Comparison of ENCODE assay signal across 10 mouse cellular contexts in the genomic region with DNA sequence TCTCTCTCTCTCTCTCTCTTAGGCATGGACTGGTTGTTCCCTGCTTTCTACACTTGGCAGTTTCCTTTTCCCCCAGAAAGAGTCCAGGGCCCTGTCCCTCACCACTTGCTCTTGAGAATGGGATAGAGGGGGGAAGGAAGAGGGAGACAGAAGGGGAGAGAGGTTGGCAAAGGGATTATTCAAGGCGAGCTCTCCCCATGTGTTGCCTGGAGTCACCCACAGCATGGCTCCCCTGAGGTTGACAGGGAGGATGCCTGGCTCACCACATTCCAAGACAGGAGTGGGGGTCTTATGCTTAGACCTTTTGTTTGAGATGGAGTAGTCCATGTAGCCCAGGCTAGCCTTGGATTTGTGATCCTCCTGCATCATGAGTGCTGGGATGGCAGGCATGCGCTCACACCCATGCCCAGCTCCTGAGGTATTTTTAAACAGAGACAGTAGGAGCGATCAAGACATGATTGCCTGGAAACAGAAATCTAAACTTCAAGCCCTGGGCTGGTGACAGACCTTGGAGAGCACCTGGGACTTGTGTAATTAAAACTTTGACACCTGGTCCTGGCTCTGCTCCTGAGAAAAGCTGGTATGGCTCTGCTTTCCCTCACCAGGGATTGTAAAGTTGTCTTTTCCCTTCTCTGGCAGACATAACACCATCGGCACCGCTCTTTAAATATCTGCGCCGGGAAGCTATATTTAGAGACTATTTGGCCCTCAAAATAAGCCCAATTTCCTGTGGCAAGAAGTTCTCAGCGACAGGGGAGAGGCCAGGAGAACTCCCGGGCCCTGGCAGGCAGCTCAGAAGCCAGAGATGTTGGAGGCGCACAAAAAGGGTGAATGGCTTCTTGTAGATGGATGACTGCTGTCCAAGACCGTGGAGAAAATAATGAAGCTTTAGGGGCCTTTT. TPM values are rescaled to one million over a fixed set of nuclear protein-coding genes. Genes with fewer than 3 reads are reported as not detected.
DNase-seq lines count a peak whose midpoint lies in the region; ATAC-seq and TF ChIP-seq lines count a peak whose summit lies in the region.
"Had no signal": no experiment of that assay in that cellular context is flagged by ENCODE, and none has a peak within 500 bp of the region (broad histone marks: within the 10 kb centered on the region; RNA-seq: fewer than 3 reads in every experiment).

No protein-coding gene starts in this region.

- DNase-seq in frontal cortex, postnatal 14 days (ENCODE audit: low spot score in 2 of 2) = no peak
- peak; percentile 71 for DNase-seq in brain, adult 2 months (ENCODE audit: low read depth, low spot score)
- peak; percentile 46 to 67 for DNase-seq in heart, adult 2 months
- DNase-seq in kidney, postnatal 10 days = peak; percentile 35
- no peak for DNase-seq in urinary bladder, postnatal 14 days (ENCODE audit: low spot score)
- DNase-seq in thymus, adult 2 months = no peak
- no peak for DNase-seq in natural killer cell, adult 2 months (ENCODE audit: low spot score in 2 of 2)

- H3K4me3 ChIP-seq in heart, adult 2 months = peak overlapping the region; percentile 20; the same call in 1 of the 2 replicates
- no peak overlapping the region for H3K4me3 ChIP-seq in thymus, adult 2 months (ENCODE audit: control insufficient read depth, insufficient read depth, low read length)

- TF ChIP-seq EP300 in heart, adult 2 months (IDR thresholded peaks at IDR 0.05; ENCODE audit: insufficient read depth, low read depth, low read length) = no peak

- H3K9ac ChIP-seq in heart, adult 2 months (ENCODE audit: low read depth, low read length) = 0 out of 2 replicates have a peak overlapping the region, but pooled peaks have one; percentile 38

- H3K27me3 ChIP-seq in heart, adult 2 months (ENCODE audit: control insufficient read depth, insufficient read depth, low read length) = no peaks in the 10 kb centered on the region
- H3K27me3 ChIP-seq in thymus, adult 2 months (ENCODE audit: control insufficient read depth, insufficient read depth, low read length) = no peaks in the 10 kb centered on the region

- ATAC-seq in frontal cortex, adult (ENCODE audit: low TSS enrichment) = peak; percentile 59
- ATAC-seq: CD4-positive, CD25-positive, alpha-beta regulatory T cell, adult 4 months had no signal

- H3K4me1 ChIP-seq in heart, adult 2 months (ENCODE audit: control insufficient read depth, insufficient read depth, low read length) = peaks cover 24% of the 10 kb centered on the region
- H3K4me1 ChIP-seq in thymus, adult 2 months (replicated peaks; ENCODE audit: control insufficient read depth, insufficient read depth, low read length) = no peaks in the 10 kb centered on the region

- no peak for TF ChIP-seq CTCF in heart, adult 2 months (IDR thresholded peaks at IDR 0.05)
- TF ChIP-seq CTCF in thymus, adult 2 months (IDR thresholded peaks at IDR 0.05; ENCODE audit: borderline replicate concordance, control insufficient read depth, extremely low read depth, insufficient read depth, low read length, poor library complexity) = no peak

- peaks cover 3% of the 10 kb centered on the region; the same call in 1 of the 2 replicates for H3K79me2 ChIP-seq in heart, adult 2 months (replicated peaks; ENCODE audit: control insufficient read depth, insufficient read depth, low read length)

- TF ChIP-seq POLR2A in heart, adult 2 months (IDR thresholded peaks at IDR 0.05; ENCODE audit: insufficient read depth, low read depth, low read length) = no peak; the same call in 1 of the 2 replicates
- no peak for TF ChIP-seq POLR2A in thymus, adult 2 months (IDR thresholded peaks at IDR 0.05; ENCODE audit: control insufficient read depth, extremely low read depth, insufficient read depth, low read length, poor library complexity)

- intact Hi-C loops in heart, adult 2 months (cut with DNase I) = no loop called here

- peak overlapping the region; percentile 92 for H3K27ac ChIP-seq in heart, adult 2 months
- no peak overlapping the region for H3K27ac ChIP-seq in thymus, adult 2 months (ENCODE audit: control insufficient read depth, insufficient read depth, low read length)

- H3K36me3 ChIP-seq in heart, adult 2 months (ENCODE audit: control insufficient read depth, insufficient read depth, low read length) = peaks cover 8% of the 10 kb centered on the region
- no peaks in the 10 kb centered on the region for H3K36me3 ChIP-seq in thymus, adult 2 months (ENCODE audit: control insufficient read depth, insufficient read depth, low read length)

- WGBS in heart, adult 2 months = 10% methylated on average over 11 of the region's 11 CpGs
- WGBS in thymus, adult 2 months = 21% methylated on average over 11 of the region's 11 CpGs

RNA-seq across cellular contexts. Expression of gene Hip1, which starts 20.0 kb away (rescaled TPM):
- total RNA-seq in heart, adult 2 months (2021) = 10 to 100 TPM; 25.0 to 29.6 TPM
- 22.2 and 34.4 TPM in 2 replicates for polyA plus RNA-seq in heart, adult 2 months (2012; rRNA removed)
- 9.9 and 11.8 TPM in 2 replicates for polyA plus RNA-seq in thymus, adult 2 months (2012; rRNA removed)

RNA-seq across cellular contexts. Expression of gene Ccl26, which starts 38.5 kb away (rescaled TPM):
- total RNA-seq in heart, adult 2 months (2021) = not detected
- polyA plus RNA-seq in heart, adult 2 months (2012; rRNA removed) = not detected in 2 replicates
- polyA plus RNA-seq in thymus, adult 2 months (2012; rRNA removed) = not detected in 2 replicates
- total RNA-seq: layer of hippocampus, adult 8-10 months had no signal
- polyA plus RNA-seq: CD4-positive, CD25-positive, alpha-beta regulatory T cell, adult 4 months had no signal

RNA-seq across cellular contexts. Expression of gene Ccl24, which starts 47.9 kb away (rescaled TPM):
- total RNA-seq in heart, adult 2 months (2021) = 1 to 10 TPM; 2.6 TPM
- 3.2 and 4.3 TPM in 2 replicates for polyA plus RNA-seq in heart, adult 2 months (2012; rRNA removed)
- polyA plus RNA-seq in thymus, adult 2 months (2012; rRNA removed) = 3.0 and 3.1 TPM in 2 replicates
- polyA plus RNA-seq: CD4-positive, CD25-positive, alpha-beta regulatory T cell, adult 4 months had no signal

Comparison
In these comparisons a context has a peak if more than half of its experiments do, and no peak if none do; other contexts are left out.
1. DNase-seq: peak in brain, adult 2 months (single experiment), heart, adult 2 months (2 of 2) and kidney, postnatal 10 days (single experiment); none in frontal cortex, postnatal 14 days (0 of 2), urinary bladder, postnatal 14 days (single experiment), thymus, adult 2 months (single experiment) and natural killer cell, adult 2 months (0 of 2).